Mouse (Mus musculus): ENCODE measurements around the gene Scap.
"Not testable (repeated sequence)": the region's sequence is repeated elsewhere in the genome, so short reads cannot be mapped to it uniquely, and the experiment has no call there.

- TF ChIP-seq EP300 (IDR thresholded peaks at IDR 0.05; ENCODE audit: insufficient read depth, low read depth, low read length); CTCF (IDR thresholded peaks at IDR 0.05; ENCODE audit: low read depth, low read length); POLR2A (IDR thresholded peaks at IDR 0.05; ENCODE audit: insufficient read depth, low read length): not testable (repeated sequence)
These were observed 70.2 kb downstream of the Scap start for GRCm38 (mm10) chr9:110403240-110403639.
